Mouse (Mus musculus): Measurements from ENCODE around the gene Galnt10. TPM values are rescaled to one million over a fixed set of nuclear protein-coding genes. Genes with fewer than 3 reads are reported as not detected.

Galnt10 gene
- polyA plus RNA-seq, 1 experiment from 2014 or later = 31.3 TPM

DNA sequence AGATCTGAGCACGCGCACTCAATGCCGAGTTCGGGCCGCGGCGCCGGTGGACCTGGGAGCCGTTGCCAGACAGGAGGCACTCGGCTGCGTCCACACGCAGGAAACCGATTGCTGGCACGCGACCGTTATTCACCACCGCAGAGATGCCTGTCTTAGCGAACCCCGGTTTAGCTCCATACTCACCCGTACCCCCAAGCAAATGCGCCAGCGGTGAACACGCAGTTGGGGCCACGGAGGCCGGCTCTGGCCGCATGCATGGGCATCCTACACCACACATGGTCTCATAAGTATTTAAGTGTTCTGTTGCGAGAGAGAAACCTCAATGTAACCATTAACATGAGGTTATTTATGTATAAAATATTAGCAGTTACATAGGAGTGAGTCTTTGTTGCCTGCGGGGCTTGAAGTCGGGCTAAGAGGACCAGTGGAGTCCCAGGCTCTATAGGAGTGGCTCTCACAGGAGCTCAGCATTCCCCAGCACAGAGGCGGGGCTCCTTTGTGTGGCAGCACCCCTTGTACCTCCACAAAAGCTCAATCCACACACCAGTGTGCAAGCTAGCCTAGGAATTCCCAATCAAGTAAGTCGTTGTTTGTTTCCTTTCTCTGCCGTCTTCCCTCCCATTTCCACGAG lies 182.8 kb downstream of the Galnt10 start:
- Histone ChIP-seq H3K4me2 (replicated peaks) (peak overlapping the region; percentile 74), H3K36me3 (no peaks in the 10 kb centered on the region), H3K4me3 (peak overlapping the region; percentile 42), H3K27me3 (peaks cover 70% of the 10 kb centered on the region), H3K27ac (peak overlapping the region; percentile 22; the same call in 1 of the 2 replicates), H3K4me1 (peaks cover 66% of the 10 kb centered on the region), H3K9me3 (no peaks in the 10 kb centered on the region), H3K9ac (peak overlapping the region; percentile 57)
- no peak for ATAC-seq (ENCODE audit: low FRiP score, low read depth)
- WGBS = under 1% methylated on average over 33 of the region's 33 CpGs

DNA sequence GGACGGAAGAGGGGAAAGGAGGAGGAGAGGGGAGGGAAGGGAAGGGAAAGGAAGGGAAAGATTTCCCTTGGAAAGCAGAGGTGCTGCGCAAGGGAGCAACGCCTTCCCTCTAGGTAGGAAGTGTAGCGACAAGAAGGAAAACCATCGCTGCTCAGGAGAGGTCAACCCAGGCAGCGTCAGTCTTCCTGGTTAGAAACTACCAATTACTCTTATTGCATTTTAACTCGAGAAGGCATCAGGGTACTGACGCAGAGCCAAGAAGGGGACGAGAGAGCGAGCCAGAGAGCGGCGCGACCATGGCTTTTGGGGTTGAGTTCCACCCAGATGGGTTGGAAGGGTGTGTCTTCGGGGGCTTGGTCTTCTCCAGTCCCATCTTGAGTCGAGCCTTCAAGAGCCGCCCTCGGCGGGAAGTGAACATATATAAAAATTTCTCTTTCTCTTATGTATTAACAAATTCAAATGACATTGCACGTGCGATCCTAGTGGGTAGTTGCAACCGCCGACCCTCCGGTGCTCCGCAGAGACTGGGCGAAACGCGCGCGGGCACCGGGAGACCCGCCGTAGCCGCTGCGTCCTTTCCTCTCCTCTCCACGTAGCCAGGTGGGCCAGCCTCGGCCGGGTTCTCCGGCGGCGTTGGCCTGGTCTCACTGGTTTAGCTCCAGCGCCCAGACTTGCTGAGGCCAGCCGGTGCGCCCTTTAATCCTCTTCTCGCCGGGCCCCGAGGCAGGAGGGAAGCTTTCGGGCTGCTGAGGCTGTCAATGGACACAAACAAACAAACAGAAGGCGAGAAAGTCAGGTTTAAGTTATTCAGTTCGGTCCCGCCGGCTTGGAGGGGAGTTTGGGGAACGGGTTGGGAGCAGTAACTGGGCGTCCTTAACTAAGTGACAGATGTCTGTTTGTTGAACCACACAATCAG lies 184.0 kb downstream of the Galnt10 start:
- Histone ChIP-seq H3K27me3 (peaks cover 82% of the 10 kb centered on the region), H3K9ac (peak overlapping the region; percentile 43), H3K9me3 (no peaks in the 10 kb centered on the region), H3K4me3 (peak overlapping the region; percentile 42), H3K36me3 (no peaks in the 10 kb centered on the region), H3K4me1 (peaks cover 69% of the 10 kb centered on the region), H3K4me2 (replicated peaks) (peak overlapping the region; percentile 74), H3K27ac (no peak overlapping the region)
- 5% methylated on average over 53 of the region's 53 CpGs for WGBS
- no peak for ATAC-seq (ENCODE audit: low FRiP score, low read depth)

DNA sequence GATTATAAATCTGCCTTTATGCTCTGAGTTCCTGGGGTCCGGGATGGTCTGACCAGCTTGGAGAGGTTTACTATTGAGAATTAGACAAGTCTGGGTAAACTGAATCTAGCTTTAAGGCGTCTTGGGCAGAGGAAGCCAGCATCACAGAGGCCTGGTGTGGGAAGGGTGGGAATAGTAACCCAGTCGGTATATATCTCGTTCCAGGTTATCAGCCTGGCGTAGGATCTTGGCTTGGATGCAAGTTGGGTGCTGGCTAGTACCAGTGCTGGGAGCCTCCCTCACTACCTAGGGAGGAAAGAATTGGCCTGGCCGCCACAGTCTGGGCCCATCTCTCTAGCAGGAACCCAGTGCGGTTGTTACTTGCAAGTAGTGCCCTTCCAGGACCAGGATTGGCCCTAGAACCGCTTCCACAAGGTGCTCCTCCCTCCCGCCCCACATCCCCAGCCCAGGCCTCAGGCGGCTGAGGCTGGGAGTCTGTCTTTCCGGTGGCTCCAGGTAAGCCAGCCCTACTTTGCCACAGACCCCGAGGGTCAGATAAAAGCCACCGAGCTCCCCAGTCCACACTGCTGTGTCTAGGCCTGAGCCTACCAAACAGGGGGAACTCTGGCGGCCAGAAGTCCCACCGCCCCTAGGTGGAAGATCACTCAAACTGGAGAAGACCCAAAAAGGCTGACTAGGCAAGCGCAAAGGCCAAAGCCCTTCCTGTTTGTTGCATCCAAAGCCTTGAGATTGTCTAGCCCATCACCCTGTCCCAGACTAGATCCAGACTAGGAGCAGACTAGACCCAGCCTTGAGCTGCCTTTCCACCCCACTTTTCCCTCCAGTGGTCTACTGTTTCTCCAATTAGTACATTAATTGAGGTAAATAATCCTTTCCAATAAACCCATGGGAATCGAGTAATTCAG lies 184.9 kb downstream of the Galnt10 start:
- Histone ChIP-seq H3K9ac (peak overlapping the region; percentile 43; the same call in 1 of the 2 replicates), H3K36me3 (no peaks in the 10 kb centered on the region), H3K27ac (no peak overlapping the region), H3K9me3 (no peaks in the 10 kb centered on the region), H3K4me1 (peaks cover 60% of the 10 kb centered on the region), H3K4me2 (replicated peaks) (peak overlapping the region; percentile 74), H3K4me3 (peak overlapping the region; percentile 42), H3K27me3 (peaks cover 90% of the 10 kb centered on the region)
- ATAC-seq (ENCODE audit: low FRiP score, low read depth) = no peak
- 31% methylated on average over 17 of the region's 17 CpGs for WGBS

DNA sequence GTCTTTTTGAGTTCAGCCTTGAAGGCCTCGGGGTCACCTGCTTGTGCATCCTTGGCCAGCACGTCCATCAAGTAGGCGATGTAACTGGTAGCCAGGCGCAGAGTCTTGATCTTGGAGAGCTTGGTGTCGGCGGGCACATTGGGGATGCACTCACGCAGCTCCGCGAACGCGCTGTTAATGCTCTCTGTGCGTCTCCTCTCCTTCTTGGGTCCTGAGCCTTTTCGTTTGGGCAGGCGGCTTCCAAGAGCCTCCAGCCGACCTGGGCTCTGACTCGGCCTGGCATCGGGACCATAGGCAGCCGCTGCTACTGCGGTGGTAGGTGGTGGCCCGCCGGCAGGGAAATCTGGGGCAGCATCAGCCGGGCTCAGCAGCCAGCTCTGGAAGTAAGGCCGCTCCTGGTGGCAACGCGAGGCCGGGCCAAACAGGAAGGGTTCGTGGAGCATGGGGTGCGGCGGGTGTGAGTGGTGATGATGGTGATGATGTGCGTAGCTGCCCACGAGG lies 186.1 kb downstream of the Galnt10 start:
- Histone ChIP-seq H3K4me3 (peak overlapping the region; percentile 27), H3K27me3 (peaks cover 99% of the 10 kb centered on the region), H3K9ac (peak overlapping the region; percentile 56), H3K4me2 (replicated peaks) (peak overlapping the region; percentile 74), H3K36me3 (no peaks in the 10 kb centered on the region), H3K27ac (no peak overlapping the region), H3K9me3 (no peaks in the 10 kb centered on the region), H3K4me1 (peaks cover 58% of the 10 kb centered on the region)
- ATAC-seq (ENCODE audit: low FRiP score, low read depth) = no peak
- WGBS = 9% methylated on average over 31 of the region's 31 CpGs

DNA sequence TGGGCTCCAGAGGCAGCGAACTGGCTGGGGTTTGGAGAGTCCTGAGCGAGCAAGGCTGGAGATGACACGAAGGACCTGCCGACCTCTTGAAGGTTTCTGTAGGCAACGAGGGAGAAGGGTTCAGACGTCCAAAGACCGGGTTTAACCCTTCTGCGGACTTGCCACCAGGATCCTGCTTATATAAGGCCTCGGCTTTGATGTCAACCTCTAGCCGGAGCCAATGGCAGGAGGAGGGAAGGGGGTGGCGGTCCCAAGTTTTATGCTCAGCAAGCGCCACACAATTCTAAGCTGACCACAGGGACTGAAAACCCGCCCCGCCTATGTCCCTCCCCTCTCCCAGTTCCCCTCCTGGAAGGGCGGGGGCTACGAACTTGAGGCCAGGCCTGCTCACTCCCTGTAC lies 186.6 kb downstream of the Galnt10 start:
- H3K9ac ChIP-seq = no peak overlapping the region
- WGBS = 16% methylated on average over 16 of the region's 16 CpGs
- H3K4me1 ChIP-seq = peaks cover 62% of the 10 kb centered on the region
- no peaks in the 10 kb centered on the region for H3K9me3 ChIP-seq
- H3K4me3 ChIP-seq = peak overlapping the region; percentile 27
- H3K4me2 ChIP-seq (replicated peaks) = peak overlapping the region; percentile 74
- H3K27ac ChIP-seq = no peak overlapping the region
- no peak for ATAC-seq (ENCODE audit: low FRiP score, low read depth)
- H3K27me3 ChIP-seq = peaks cover 99% of the 10 kb centered on the region
- no peaks in the 10 kb centered on the region for H3K36me3 ChIP-seq

- 9% methylated on average over 23 of the region's 23 CpGs for WGBS
- Histone ChIP-seq H3K4me2 (replicated peaks) (peak within 1 kb of the TSS; percentile 74), H3K36me3 (no peaks in the 10 kb centered on the region), H3K4me1 (peaks cover 60% of the 10 kb centered on the region), H3K9me3 (no peaks in the 10 kb centered on the region), H3K27me3 (peaks cover 98% of the 10 kb centered on the region), H3K4me3 (peak within 1 kb of the TSS; percentile 27), H3K9ac (no peak within 1 kb of the TSS; the same call in 1 of the 2 replicates), H3K27ac (peak within 1 kb of the TSS; percentile 10; the same call in 1 of the 2 replicates)
- no peak for ATAC-seq (ENCODE audit: low FRiP score, low read depth)
These were observed 187.4 kb downstream of the Galnt10 start, which contains the start of gene Hand1 for GRCm38 (mm10) chr11:57832552-57833201. Gene Hand1 (minus strand): TSS chr11:57832818.

GRCm38 (mm10) chr11:57833296-57833977 lies 188.2 kb downstream of the Galnt10 start:
- Histone ChIP-seq H3K9ac (no peak overlapping the region), H3K4me2 (replicated peaks) (peak overlapping the region; percentile 38), H3K27me3 (peaks cover 98% of the 10 kb centered on the region), H3K36me3 (no peaks in the 10 kb centered on the region), H3K27ac (0 out of 2 replicates have a peak overlapping the region, but pooled peaks have one; percentile 10), H3K4me3 (peak overlapping the region; percentile 5; the same call in 1 of the 2 replicates), H3K9me3 (no peaks in the 10 kb centered on the region), H3K4me1 (peaks cover 53% of the 10 kb centered on the region)
- WGBS = 3% methylated on average over 30 of the region's 30 CpGs
- ATAC-seq (ENCODE audit: low FRiP score, low read depth) = no peak

- Histone ChIP-seq H3K4me2 (replicated peaks) (peak overlapping the region; percentile 38), H3K27ac (no peak overlapping the region), H3K27me3 (peaks cover 98% of the 10 kb centered on the region), H3K4me1 (peaks cover 47% of the 10 kb centered on the region), H3K9me3 (no peaks in the 10 kb centered on the region), H3K4me3 (peak overlapping the region; percentile 5; the same call in 1 of the 2 replicates), H3K9ac (no peak overlapping the region), H3K36me3 (no peaks in the 10 kb centered on the region)
- ATAC-seq (ENCODE audit: low FRiP score, low read depth) = no peak
- 17% methylated on average over 6 of the region's 6 CpGs for WGBS
These were observed 188.8 kb downstream of the Galnt10 start for GRCm38 (mm10) chr11:57834031-57834430.

- H3K4me1 ChIP-seq = peaks cover 38% of the 10 kb centered on the region
- whole genome bisulfite sequencing = 17% methylated on average over 2 of the region's 2 CpGs
These were observed 190.1 kb downstream of the Galnt10 start for GRCm38 (mm10) chr11:57835331-57835730.

DNA sequence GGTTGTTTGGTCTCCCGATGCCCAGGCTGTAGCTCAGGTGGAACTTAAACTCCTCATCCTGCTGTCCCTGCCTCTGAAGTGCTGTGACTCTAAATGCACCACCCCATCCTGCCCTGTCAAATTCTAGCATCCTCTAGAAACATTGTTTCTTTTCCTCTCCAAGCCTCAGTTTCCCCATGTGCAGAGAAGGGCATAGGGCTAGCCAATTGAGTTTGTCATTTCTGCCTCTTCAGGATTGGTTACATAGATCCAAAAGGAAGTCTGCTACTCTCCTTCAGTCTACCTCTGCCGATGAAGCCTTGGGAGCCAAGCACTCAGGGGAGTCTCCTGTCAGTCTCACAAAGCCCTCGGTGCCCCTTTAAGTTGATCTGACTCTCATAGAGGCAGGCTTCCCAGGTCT lies 190.7 kb downstream of the Galnt10 start:
- H3K27ac ChIP-seq = no peak overlapping the region
- peaks cover 37% of the 10 kb centered on the region for H3K4me1 ChIP-seq
- ATAC-seq (ENCODE audit: low FRiP score, low read depth) = no peak
- 19% methylated on average over 3 of the region's 3 CpGs for WGBS
- H3K9ac ChIP-seq = no peak overlapping the region
- no peaks in the 10 kb centered on the region for H3K36me3 ChIP-seq
- H3K4me3 ChIP-seq = no peak overlapping the region
- peaks cover 98% of the 10 kb centered on the region for H3K27me3 ChIP-seq
- H3K9me3 ChIP-seq = no peaks in the 10 kb centered on the region
- no peak overlapping the region for H3K4me2 ChIP-seq (replicated peaks)

More at GRCm38 (mm10) chr11:57835331-57835730, 190.1 kb downstream of the Galnt10 start:
- Histone ChIP-seq H3K9ac (no peak overlapping the region), H3K36me3 (no peaks in the 10 kb centered on the region), H3K4me3 (no peak overlapping the region), H3K4me2 (replicated peaks) (no peak overlapping the region), H3K27ac (no peak overlapping the region), H3K9me3 (no peaks in the 10 kb centered on the region), H3K27me3 (peaks cover 98% of the 10 kb centered on the region)
- ATAC-seq (ENCODE audit: low FRiP score, low read depth) = no peak

Data from limb, embryonic 13.5 days (tissue).